Mouse (Mus musculus) forebrain, embryonic 16.5 days (tissue): ENCODE results near the gene Tchp. TPM values are rescaled to one million over a fixed set of nuclear protein-coding genes. Genes with fewer than 3 reads are reported as not detected.

Source experiments
- ATAC-seq: fragments of 200-750 bp; cut with Nextera tagmentation; 2 replicates; pipeline ENCODE4 v1.8.0; 2017; ENCODE audit warnings: mild to moderate bottlenecking, moderate library complexity
- H3K27ac ChIP-seq: fragments of 300-500 bp; sonication (generic); 2 replicates; pipeline ENCODE4 v1.5.1; 2014; ENCODE audit warnings: low read length, control low read depth
- H3K27me3 ChIP-seq: fragments of 300-500 bp; sonication (generic); replicated peaks from 2 replicates; pipeline ENCODE4 v1.6.1; 2014; ENCODE audit warnings: low read length; ENCODE audit not compliant: control insufficient read depth, insufficient read depth
- H3K36me3 ChIP-seq: fragments of 300-500 bp; sonication (generic); 2 replicates; pipeline ENCODE4 v1.6.1; 2014; ENCODE audit not compliant: control insufficient read depth, insufficient read depth
- H3K4me1 ChIP-seq: fragments of 300-500 bp; sonication (generic); replicated peaks from 2 replicates; pipeline ENCODE4 v1.6.1; 2014; ENCODE audit warnings: low read length; ENCODE audit not compliant: control insufficient read depth, insufficient read depth
- H3K4me2 ChIP-seq: fragments of 300-500 bp; sonication (generic); 2 replicates; pipeline ENCODE4 v1.6.1; 2014; ENCODE audit warnings: mild to moderate bottlenecking, low read length, control low read depth
- H3K4me3 ChIP-seq: fragments of 300-500 bp; sonication (generic); replicated peaks from 2 replicates; pipeline ENCODE4 v1.5.1; 2014; ENCODE audit warnings: mild to moderate bottlenecking, low read length, control low read depth
- H3K9ac ChIP-seq: fragments of 300-500 bp; sonication (generic); replicated peaks from 2 replicates; pipeline ENCODE4 v1.6.1; 2014; ENCODE audit warnings: low read depth, low read length, control low read depth
- H3K9me3 ChIP-seq: fragments of 300-500 bp; sonication (generic); 2 replicates; pipeline ENCODE4 v1.6.1; 2016; ENCODE audit warnings: low read length; ENCODE audit not compliant: control insufficient read depth
- WGBS: fragments of 180-500 bp; shearing (Covaris S2); extraction: QIAGEN DNeasy Blood & Tissue Kit; methylation state at CpG from one replicate; pipeline ENCODE4 v1.1.7; 2014; 5-methylcytosine and 5-hydroxymethylcytosine counted together
- polyA plus RNA-seq: library from polyadenylated mRNA; unstranded; fragments of >200 nt; fragmentation: Nextera tagmentation; extraction: Ambion mirVana; gene quantifications from 2 replicates; pipeline ENCODE4 v1.2.1, GENCODE M21; 2015

Tchp gene
- polyA plus RNA-seq, 1 experiment from 2014 or later = 16.0 TPM

DNA sequence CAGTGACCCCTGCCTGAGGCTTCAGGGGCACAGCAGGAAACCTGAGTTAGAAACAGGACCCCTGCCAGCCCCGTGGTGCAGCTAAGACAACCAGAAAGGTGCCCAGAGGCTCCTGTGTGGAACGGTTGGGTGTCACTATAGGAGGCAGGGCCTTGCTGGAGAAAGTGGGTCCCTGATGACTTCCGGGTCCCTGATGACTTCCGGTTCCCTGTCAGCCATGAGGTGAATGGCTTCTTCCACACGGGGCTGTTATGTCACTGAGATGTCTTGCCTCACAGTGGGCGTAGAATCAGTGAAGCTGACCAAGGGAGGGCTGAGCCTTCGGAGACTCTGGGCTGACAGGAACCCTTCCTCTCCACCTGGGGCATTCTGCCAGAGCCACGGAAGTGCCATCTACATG lies 33.0 kb upstream of the Tchp start:
- Histone ChIP-seq H3K9me3 (no peaks in the 10 kb centered on the region), H3K27ac (no peak overlapping the region), H3K4me3 (no peak overlapping the region), H3K4me2 (no peak overlapping the region), H3K36me3 (no peaks in the 10 kb centered on the region), H3K4me1 (no peaks in the 10 kb centered on the region; the same call in 1 of the 2 replicates), H3K27me3 (no peaks in the 10 kb centered on the region), H3K9ac (no peak overlapping the region)
- WGBS = 88% methylated on average over 8 of the region's 8 CpGs
- ATAC-seq = no peak

DNA sequence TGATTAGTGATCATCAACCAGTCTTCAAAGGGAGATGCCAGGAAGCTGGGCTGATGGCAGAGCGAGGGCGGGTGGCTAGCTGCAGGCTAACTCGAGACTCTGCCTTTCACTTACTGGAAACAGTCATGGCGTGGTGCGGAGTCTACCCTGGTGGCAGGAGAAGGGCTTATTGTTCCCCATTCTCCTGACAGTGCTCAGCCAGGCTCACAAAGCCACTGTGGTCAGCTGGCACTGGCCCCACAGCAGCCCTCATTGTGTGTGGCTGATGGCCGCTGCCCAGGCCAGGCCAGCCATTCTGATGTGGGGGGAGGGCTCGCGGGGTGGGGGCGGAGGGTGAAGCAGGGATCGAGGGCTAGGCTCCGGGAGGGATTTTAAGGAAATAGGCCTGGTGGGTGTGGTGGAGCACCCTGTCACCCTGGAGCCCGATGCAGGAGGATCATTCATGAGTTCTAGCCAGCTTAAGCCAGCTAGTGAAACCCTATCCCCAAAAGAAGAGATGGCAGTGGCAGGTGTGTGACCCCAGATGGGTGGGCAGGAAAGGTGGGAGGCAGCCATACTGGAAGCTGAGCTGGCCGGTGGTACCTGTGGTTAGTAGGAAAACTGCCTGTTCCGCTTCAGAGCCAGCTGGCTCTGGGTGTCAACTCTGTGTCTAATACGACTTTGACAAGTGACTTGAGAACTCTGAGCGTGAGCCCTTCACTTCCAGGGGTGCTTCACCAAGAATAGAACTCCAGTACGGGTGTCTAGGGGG lies 27.5 kb upstream of the Tchp start:
- H3K36me3 ChIP-seq = no peaks in the 10 kb centered on the region
- no peaks in the 10 kb centered on the region; the same call in 1 of the 2 replicates for H3K4me1 ChIP-seq
- H3K27ac ChIP-seq = no peak overlapping the region
- no peak overlapping the region for H3K4me3 ChIP-seq
- H3K9me3 ChIP-seq = no peaks in the 10 kb centered on the region
- H3K4me2 ChIP-seq = no peak overlapping the region
- 53% methylated on average over 17 of the region's 17 CpGs for WGBS
- H3K27me3 ChIP-seq = no peaks in the 10 kb centered on the region
- no peak overlapping the region for H3K9ac ChIP-seq
- ATAC-seq = no peak

DNA sequence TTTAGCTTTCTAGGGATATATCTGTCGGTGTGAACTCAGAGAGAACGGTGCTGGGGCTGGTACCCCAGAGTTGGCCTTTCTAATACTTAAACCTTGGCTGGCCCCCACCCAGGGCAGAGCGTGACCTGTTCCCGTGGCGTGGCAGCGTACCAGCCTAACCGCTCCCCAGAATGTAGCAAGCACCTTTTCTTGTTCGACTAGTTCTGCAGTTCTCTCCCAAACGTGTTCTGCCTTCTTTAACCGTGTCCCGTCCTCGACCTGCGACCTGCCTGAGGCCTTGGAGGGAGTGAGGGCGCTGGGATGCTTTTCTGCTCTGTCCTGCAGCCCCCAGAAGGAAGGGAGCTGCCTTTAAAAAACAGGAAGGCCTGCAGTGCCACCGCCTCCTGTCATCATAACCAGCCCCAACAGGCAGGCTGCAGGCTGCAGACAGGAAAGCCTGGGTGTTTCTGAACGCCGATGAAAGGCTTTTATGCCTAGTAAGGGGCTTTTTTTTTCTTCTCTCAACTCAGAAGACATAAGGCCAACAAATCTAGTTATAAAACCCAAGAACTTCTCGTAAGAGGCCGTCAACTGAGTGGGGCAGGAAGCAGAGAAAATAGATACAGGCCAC lies 26.8 kb upstream of the Tchp start:
- 85% methylated on average over 19 of the region's 19 CpGs for WGBS

DNA sequence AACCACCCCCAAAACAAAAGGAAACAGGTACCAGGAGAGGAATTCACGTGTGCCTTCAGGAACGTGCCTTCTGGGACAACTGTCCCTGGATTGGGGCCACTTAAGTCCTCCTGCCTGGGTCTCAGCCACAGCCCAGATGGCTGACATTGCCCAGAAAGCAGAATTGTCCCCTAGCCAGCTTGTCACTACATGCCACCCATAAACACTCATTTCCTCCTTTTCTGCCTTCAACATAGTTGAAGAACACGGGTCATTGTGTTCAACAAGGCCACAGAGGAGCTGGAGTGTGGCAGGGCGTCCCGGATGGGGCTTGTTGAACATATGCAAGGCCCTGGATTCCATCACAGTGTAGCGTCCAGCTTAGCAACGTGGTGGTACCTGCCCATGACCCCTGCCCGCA lies 25.8 kb upstream of the Tchp start:
- no peak overlapping the region for H3K27ac ChIP-seq
- WGBS = 78% methylated on average over 8 of the region's 8 CpGs
- H3K9ac ChIP-seq = no peak overlapping the region

More for the DNA sequence above, 26.8 kb upstream of the Tchp start:
- ATAC-seq = no peak
- Histone ChIP-seq H3K4me1 (no peaks in the 10 kb centered on the region; the same call in 1 of the 2 replicates), H3K4me2 (no peak overlapping the region), H3K27ac (no peak overlapping the region), H3K36me3 (no peaks in the 10 kb centered on the region), H3K9ac (no peak overlapping the region), H3K27me3 (no peaks in the 10 kb centered on the region), H3K9me3 (no peaks in the 10 kb centered on the region), H3K4me3 (no peak overlapping the region)

DNA sequence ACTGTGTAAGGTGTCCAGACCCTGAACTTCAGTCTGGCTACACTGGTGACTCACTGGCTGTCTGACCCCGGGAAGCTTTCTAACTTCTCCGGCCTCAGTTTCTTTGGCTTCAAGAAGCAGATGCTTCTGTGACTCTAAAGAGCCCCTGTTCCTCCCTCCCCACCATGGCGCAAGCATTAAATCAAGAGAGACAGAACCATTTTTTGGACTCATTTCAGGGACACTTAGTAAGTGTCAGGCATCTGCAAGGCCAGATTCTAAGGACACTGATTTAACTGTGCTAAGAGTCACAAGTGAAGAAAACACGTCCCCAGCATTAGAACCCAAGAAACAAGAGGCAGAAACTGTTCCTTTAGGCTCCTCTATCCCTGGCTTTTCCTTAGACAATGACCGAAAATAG lies 21.6 kb upstream of the Tchp start:
- 92% methylated on average over 5 of the region's 5 CpGs for WGBS
- H3K9ac ChIP-seq = no peak overlapping the region
- H3K4me3 ChIP-seq = no peak overlapping the region
- no peak for ATAC-seq
- no peaks in the 10 kb centered on the region for H3K36me3 ChIP-seq
- H3K27me3 ChIP-seq = no peaks in the 10 kb centered on the region; the same call in 1 of the 2 replicates
- H3K4me2 ChIP-seq = no peak overlapping the region
- H3K27ac ChIP-seq = no peak overlapping the region
- H3K9me3 ChIP-seq = no peaks in the 10 kb centered on the region
- peaks cover 16% of the 10 kb centered on the region for H3K4me1 ChIP-seq

More for the DNA sequence above, 25.8 kb upstream of the Tchp start:
- Histone ChIP-seq H3K27me3 (no peaks in the 10 kb centered on the region), H3K4me3 (no peak overlapping the region), H3K4me2 (no peak overlapping the region), H3K9me3 (no peaks in the 10 kb centered on the region), H3K36me3 (no peaks in the 10 kb centered on the region), H3K4me1 (no peaks in the 10 kb centered on the region; the same call in 1 of the 2 replicates)
- no peak for ATAC-seq

DNA sequence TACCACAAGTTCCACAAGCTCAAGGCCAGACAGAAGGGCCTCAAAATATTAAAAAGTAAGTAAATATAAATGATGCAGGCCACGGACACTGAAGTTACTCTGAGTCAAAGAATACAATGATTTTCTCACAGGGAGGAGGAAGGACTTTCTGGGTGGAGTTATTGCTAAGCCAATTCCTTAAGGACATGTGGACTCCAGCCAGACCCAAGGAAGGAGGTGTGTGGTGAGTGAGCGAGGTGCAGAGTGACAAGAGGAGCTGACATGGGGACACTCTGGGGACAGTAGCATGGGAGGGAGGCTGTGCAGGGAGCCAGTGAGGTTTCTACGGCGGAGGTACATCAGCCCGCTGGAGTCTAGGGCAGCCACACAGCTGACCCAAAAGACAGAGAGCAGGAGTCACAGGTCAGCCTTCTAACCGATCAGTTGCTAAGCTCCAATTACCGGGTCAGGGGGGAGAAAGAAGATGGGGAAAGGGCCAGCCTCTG lies 20.8 kb upstream of the Tchp start:
- Histone ChIP-seq H3K9ac (no peak overlapping the region), H3K27ac (no peak overlapping the region), H3K4me1 (peaks cover 19% of the 10 kb centered on the region), H3K36me3 (no peaks in the 10 kb centered on the region), H3K4me2 (no peak overlapping the region), H3K27me3 (no peaks in the 10 kb centered on the region; the same call in 1 of the 2 replicates), H3K4me3 (no peak overlapping the region), H3K9me3 (no peaks in the 10 kb centered on the region)
- ATAC-seq = no peak
- 79% methylated on average over 7 of the region's 7 CpGs for WGBS

DNA sequence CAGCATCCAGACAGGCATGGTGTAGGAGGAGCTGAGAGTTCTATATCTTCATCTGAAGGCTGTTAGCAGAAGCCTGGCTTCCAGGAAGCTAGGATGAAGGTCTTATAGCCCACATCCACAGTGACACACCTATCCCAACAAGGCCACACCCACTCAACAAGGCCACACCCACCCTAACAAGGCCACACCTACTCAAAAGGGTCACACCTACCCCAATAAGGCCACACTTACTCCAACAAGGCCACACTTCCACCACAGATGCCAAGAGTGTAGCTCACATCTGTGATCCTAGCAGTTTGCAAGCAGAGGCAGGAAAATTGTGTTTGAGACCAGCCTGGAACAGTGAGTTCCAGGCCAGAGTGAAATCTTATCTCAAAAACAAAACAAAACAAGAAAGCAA lies 19.7 kb upstream of the Tchp start:
- H3K4me1 ChIP-seq = peaks cover 19% of the 10 kb centered on the region
- peaks cover 7% of the 10 kb centered on the region for H3K27me3 ChIP-seq
- no peaks in the 10 kb centered on the region for H3K36me3 ChIP-seq
- H3K9me3 ChIP-seq = no peaks in the 10 kb centered on the region
- ATAC-seq = no peak
- no peak overlapping the region for H3K27ac ChIP-seq
- no peak overlapping the region for H3K9ac ChIP-seq
- H3K4me2 ChIP-seq = no peak overlapping the region
- no peak overlapping the region for H3K4me3 ChIP-seq

DNA sequence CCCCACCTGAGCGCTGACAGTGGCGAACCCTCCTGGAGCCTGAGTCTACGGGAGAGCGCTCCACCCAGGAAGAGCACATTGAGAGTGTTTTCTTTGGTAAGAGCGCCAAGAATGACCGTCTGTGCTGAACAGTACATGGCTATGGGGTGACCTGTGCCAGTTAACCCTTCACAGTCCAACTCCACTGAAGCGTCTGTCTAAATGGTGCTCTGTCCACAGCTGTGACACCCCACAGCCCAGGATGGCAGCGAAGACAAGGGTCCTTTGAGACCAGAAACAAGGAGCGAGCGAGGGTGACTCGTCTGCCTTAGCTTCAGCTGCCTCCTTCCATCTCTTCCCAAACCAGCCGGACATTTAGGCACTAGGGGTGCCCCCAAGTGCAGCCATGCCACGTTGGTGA lies 18.9 kb upstream of the Tchp start:
- Histone ChIP-seq H3K9ac (no peak overlapping the region), H3K4me1 (peaks cover 19% of the 10 kb centered on the region), H3K27ac (no peak overlapping the region), H3K4me2 (no peak overlapping the region), H3K9me3 (no peaks in the 10 kb centered on the region), H3K27me3 (peaks cover 15% of the 10 kb centered on the region), H3K36me3 (no peaks in the 10 kb centered on the region), H3K4me3 (no peak overlapping the region)
- 82% methylated on average over 13 of the region's 13 CpGs for WGBS
- no peak for ATAC-seq

DNA sequence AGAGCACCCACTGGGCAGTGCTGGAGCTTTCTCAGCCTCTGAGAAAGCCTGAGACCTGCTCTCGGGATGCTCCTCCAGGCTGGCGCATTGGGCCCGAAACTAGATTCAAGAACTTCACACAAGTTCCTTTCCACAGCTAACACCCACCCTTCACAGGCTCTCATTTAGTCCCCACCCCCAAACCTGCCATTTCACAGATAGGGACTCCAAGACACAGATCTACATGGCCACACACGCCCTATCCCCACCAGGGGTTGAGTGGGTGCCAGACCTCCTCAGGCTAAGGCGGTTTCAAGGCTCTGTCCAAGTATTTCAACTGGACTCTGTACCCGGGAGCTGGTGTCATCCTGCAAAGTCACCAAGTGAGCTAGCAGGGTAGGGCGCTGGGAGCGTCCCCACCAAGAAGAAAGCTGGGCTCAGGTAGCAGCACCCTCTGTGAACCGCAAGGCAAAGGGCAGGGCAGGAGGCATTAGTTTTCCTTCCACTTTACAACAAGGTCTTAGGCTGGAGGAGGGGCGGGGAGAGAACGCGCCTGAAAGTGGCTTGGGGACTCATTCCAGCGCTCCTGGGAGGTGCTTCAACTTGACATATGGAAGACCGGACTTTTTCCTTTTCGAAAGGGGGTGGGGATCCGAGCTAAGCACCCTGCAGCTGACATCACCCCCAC lies 17.7 kb upstream of the Tchp start:
- Histone ChIP-seq H3K27ac (no peak overlapping the region), H3K27me3 (peaks cover 19% of the 10 kb centered on the region), H3K36me3 (no peaks in the 10 kb centered on the region), H3K4me2 (peak overlapping the region; percentile 92), H3K4me3 (peak overlapping the region; percentile 77), H3K9me3 (no peaks in the 10 kb centered on the region), H3K4me1 (peaks cover 19% of the 10 kb centered on the region), H3K9ac (peak overlapping the region; percentile 86)
- no peak for ATAC-seq
- 19% methylated on average over 16 of the region's 16 CpGs for WGBS
